Mouse (Mus musculus) embryonic facial prominence, embryonic 14.5 days (tissue): ENCODE results near the gene Kpna6. TPM values are rescaled to one million over a fixed set of nuclear protein-coding genes. Genes with fewer than 3 reads are reported as not detected.
A peak's percentile ranks its signal among the peaks of the same experiment; 100 is the strongest.

Source experiments
- ATAC-seq: fragments of 200-750 bp; cut with Nextera tagmentation; 2 replicates; pipeline ENCODE4 v1.8.0; 2017; ENCODE audit warnings: low read depth, moderate number of reproducible peaks, moderate TSS enrichment
- DNase-seq: peaks from one replicate; pipeline ENCODE4 v3.0.0-alpha.2; 2015; ENCODE audit warnings: low spot score
- H3K27ac ChIP-seq: fragments of 300-500 bp; sonication (generic); replicated peaks from 2 replicates; pipeline ENCODE4 v1.5.1; 2014; ENCODE audit warnings: low read depth, mild to moderate bottlenecking, low read length, moderate library complexity
- H3K27me3 ChIP-seq: fragments of 300-500 bp; sonication (generic); replicated peaks from 2 replicates; pipeline ENCODE4 v1.6.1; 2014; ENCODE audit warnings: low read length; ENCODE audit not compliant: control insufficient read depth, insufficient read depth
- H3K36me3 ChIP-seq: fragments of 300-500 bp; sonication (generic); 2 replicates; pipeline ENCODE4 v1.6.1; 2014; ENCODE audit warnings: low read length, mixed read lengths; ENCODE audit not compliant: control insufficient read depth, insufficient read depth
- H3K4me1 ChIP-seq: fragments of 300-500 bp; sonication (generic); 2 replicates; pipeline ENCODE4 v1.6.1; 2014; ENCODE audit warnings: antibody characterized with exemption, low read length; ENCODE audit not compliant: control insufficient read depth, insufficient read depth
- H3K4me2 ChIP-seq: fragments of 300-500 bp; sonication (generic); 2 replicates; pipeline ENCODE4 v1.6.1; 2014; ENCODE audit warnings: low read depth, mild to moderate bottlenecking, low read length, moderate library complexity, mixed read lengths
- H3K4me3 ChIP-seq: fragments of 300-500 bp; sonication (generic); 2 replicates; pipeline ENCODE4 v1.5.1; 2014; ENCODE audit warnings: low read depth, mild to moderate bottlenecking, low read length
- H3K9ac ChIP-seq: fragments of 300-500 bp; sonication (generic); 2 replicates; pipeline ENCODE4 v1.6.1; 2014; ENCODE audit warnings: low read depth, mild to moderate bottlenecking, low read length, moderate library complexity, mixed read lengths
- H3K9me3 ChIP-seq: fragments of 300-500 bp; sonication (generic); 2 replicates; pipeline ENCODE4 v1.6.1; 2016; ENCODE audit warnings: low read length; ENCODE audit not compliant: control insufficient read depth
- WGBS: fragments of 180-500 bp; shearing (Covaris S2); extraction: QIAGEN DNeasy Blood & Tissue Kit; methylation state at CpG from one replicate; pipeline ENCODE4 v1.1.7; 2014; 5-methylcytosine and 5-hydroxymethylcytosine counted together
- polyA plus RNA-seq: library from polyadenylated mRNA; unstranded; fragments of >200 nt; fragmentation: Nextera tagmentation; extraction: Ambion mirVana; gene quantifications from 2 replicates; pipeline ENCODE4 v1.2.1, GENCODE M21; 2014

Kpna6 gene
- polyA plus RNA-seq, 1 experiment from 2014 or later, result 14.8 TPM

DNA sequence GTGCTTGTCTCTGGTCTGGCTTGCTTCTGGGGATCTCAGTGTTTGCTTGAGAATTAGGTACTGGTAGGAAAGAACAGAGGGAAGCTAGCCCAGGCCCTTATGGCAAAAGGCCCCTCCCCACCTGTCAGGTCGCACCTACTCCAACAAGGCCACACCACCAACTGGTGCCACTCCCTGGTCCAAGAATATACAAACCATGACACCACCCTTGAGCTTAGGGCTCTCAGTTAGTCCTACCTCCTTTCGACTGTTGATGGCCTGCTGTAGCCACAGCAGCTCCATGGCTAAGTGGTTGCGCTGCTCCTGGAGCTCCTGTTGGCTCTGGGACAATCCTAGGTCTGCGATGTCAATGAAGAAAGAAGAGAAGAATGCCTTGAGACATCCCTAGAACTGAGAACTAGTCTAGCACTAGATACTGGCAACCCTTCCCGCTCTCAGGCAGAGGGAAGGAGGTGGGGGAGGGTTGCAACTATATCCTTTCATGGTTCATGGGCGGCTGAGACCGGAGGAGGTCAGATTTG, 55.4 kb downstream of the Kpna6 start:
- WGBS, result 90% methylated on average over 7 of the region's 7 CpGs
- H3K9ac ChIP-seq, result no peak overlapping the region
- H3K27ac ChIP-seq, result no peak overlapping the region
- peaks cover 23% of the 10 kb centered on the region for H3K36me3 ChIP-seq
- H3K4me2 ChIP-seq, result no peak overlapping the region
- peaks cover 5% of the 10 kb centered on the region; the same call in 1 of the 2 replicates for H3K4me1 ChIP-seq
- DNase-seq (no peak), ATAC-seq (no peak)
- no peak overlapping the region for H3K4me3 ChIP-seq
- H3K27me3 ChIP-seq, result no peaks in the 10 kb centered on the region
- no peaks in the 10 kb centered on the region for H3K9me3 ChIP-seq

DNA sequence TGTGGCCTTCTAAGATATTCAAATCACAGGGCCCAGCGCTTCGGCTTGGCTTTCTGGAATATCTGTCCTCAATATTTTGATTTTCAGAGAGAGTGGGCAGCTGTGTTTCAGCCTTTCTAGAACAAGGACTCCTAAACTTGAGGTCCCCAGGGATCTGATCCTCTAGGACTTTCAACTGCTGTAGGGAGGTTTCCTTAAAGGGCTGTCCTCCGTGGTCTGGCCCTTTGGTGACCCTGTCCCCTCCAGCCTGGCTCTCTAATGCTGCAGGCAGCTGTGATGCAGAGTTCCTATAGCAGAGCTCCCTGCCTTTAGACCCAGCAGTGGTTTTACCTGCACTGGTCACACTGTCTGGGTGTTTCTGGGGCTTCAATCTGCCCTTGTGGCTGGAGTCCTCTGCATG, 55.9 kb downstream of the Kpna6 start:
- H3K9ac ChIP-seq, result no peak overlapping the region
- no peak for ATAC-seq
- H3K4me2 ChIP-seq, result no peak overlapping the region
- no peaks in the 10 kb centered on the region for H3K9me3 ChIP-seq
- 87% methylated on average over 3 of the region's 3 CpGs for WGBS
- H3K4me3 ChIP-seq, result no peak overlapping the region
- no peak overlapping the region for H3K27ac ChIP-seq
- no peak for DNase-seq
- peaks cover 23% of the 10 kb centered on the region for H3K36me3 ChIP-seq
- peaks cover 5% of the 10 kb centered on the region; the same call in 1 of the 2 replicates for H3K4me1 ChIP-seq
- no peaks in the 10 kb centered on the region for H3K27me3 ChIP-seq

DNA sequence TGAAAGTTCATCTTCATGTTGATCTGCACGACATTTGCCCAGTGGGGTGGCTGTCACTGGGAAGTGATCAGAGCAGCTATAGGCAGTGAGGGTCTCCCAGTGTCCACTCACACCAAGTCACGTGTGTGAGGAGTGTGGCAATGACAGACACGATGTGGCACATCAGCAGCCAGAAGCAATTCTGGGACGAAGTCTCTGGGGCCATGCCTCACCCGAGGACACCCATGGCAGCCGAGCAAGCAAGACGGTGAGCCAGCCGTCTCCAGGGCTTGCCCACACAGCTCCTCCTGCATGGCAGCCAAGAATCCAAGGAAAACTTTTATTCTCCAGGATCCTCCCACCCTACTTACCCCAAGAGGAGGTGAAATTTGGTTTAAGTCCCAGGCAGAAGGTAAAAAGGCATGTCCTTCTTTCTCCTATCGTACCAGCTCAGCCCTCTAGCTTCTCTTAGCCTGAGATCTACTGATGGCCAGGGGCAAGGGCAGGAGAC, 56.7 kb downstream of the Kpna6 start:
- ATAC-seq (no peak), DNase-seq (no peak)
- Histone ChIP-seq H3K36me3 (peaks cover 23% of the 10 kb centered on the region), H3K27ac (no peak overlapping the region), H3K4me2 (no peak overlapping the region), H3K27me3 (no peaks in the 10 kb centered on the region), H3K9me3 (no peaks in the 10 kb centered on the region), H3K9ac (no peak overlapping the region), H3K4me1 (peaks cover 5% of the 10 kb centered on the region; the same call in 1 of the 2 replicates), H3K4me3 (no peak overlapping the region)
- 90% methylated on average over 9 of the region's 9 CpGs for WGBS

DNA sequence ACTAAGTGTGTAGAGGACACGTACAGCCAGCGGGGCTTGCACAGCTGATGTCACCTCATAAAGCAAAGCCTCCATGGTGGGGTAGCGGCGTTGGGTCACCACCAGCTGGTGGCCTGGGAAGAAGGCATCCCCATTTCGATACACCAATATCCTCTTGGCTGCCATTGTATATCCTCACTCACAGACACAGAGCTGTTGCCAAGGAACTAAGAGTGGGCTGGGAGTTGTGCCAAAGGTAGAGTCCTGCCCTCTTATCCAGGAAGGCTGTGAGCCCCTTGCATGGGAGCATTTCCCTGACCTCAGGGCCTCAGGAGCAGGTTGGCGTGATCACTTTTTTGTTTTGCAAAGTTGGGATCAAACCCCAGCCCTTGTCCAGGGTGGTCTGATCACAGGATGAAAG, 58.5 kb downstream of the Kpna6 start, which contains the start of gene Dcdc2b:
Dcdc2b (minus strand) TSS at position 165 of the 400 bp plus-strand sequence.
- DNase-seq (no peak), ATAC-seq (no peak)
- Histone ChIP-seq H3K27ac (no peak within 1 kb of the TSS), H3K4me1 (peaks cover 5% of the 10 kb centered on the region; the same call in 1 of the 2 replicates), H3K36me3 (peaks cover 23% of the 10 kb centered on the region), H3K9ac (no peak within 1 kb of the TSS), H3K4me3 (no peak within 1 kb of the TSS), H3K27me3 (no peaks in the 10 kb centered on the region), H3K9me3 (no peaks in the 10 kb centered on the region), H3K4me2 (no peak within 1 kb of the TSS)
- WGBS, result 83% methylated on average over 6 of the region's 6 CpGs

DNA sequence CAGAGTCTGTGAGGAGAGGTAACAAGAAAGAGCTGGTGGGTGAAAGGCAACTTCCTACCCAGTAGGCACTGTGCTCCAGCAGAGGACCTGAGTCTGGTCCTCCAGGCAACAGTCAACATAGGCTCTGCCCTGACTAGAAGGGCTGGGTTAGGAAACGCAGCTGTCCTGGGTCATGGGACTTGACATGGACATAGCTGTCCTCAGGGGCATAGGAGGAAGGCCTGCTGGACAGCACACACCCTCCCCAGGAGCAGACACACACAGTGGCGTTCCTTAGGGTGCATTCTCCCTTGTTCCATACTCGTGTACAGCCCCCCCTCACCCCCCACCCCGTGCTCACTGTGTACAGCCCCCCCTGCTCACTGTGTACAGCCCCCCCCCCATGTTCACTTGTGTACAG, 62.1 kb downstream of the Kpna6 start:
- no peaks in the 10 kb centered on the region for H3K9me3 ChIP-seq
- H3K27me3 ChIP-seq, result no peaks in the 10 kb centered on the region
- H3K4me1 ChIP-seq, result no peaks in the 10 kb centered on the region
- ATAC-seq (peak; percentile 16; the same call in 1 of the 2 replicates), DNase-seq (no peak)
- no peak overlapping the region for H3K4me2 ChIP-seq
- peaks cover 29% of the 10 kb centered on the region for H3K36me3 ChIP-seq
- no peak overlapping the region for H3K4me3 ChIP-seq
- WGBS, result 70% methylated on average over 4 of the region's 4 CpGs
- H3K9ac ChIP-seq, result no peak overlapping the region
- H3K27ac ChIP-seq, result no peak overlapping the region

DNA sequence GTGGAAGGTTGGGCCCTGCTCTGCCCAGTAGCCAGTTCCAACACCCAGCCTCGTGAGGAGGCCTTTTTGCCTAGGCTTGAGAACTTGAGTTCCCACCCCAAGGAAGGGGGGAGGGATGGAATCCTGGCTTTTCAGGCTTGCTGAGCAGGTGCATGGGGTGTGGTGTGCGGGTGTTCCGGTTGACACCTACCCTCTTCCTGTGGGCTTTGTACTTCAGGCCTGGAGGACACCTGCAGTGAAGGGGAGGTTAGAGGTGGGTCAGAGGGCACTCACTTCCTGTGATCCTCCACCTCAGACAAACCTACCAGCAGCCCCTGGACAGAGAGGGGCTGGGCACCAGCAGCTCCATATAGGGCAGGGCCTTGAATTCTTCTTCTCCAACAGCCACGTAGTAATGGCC, 62.5 kb downstream of the Kpna6 start:
- DNase-seq (no peak), ATAC-seq (no peak)
- Histone ChIP-seq H3K9me3 (no peaks in the 10 kb centered on the region), H3K27ac (no peak overlapping the region), H3K9ac (no peak overlapping the region), H3K27me3 (no peaks in the 10 kb centered on the region), H3K4me1 (no peaks in the 10 kb centered on the region), H3K36me3 (peaks cover 33% of the 10 kb centered on the region), H3K4me3 (no peak overlapping the region), H3K4me2 (no peak overlapping the region)
- 94% methylated on average over 4 of the region's 4 CpGs for WGBS

DNA sequence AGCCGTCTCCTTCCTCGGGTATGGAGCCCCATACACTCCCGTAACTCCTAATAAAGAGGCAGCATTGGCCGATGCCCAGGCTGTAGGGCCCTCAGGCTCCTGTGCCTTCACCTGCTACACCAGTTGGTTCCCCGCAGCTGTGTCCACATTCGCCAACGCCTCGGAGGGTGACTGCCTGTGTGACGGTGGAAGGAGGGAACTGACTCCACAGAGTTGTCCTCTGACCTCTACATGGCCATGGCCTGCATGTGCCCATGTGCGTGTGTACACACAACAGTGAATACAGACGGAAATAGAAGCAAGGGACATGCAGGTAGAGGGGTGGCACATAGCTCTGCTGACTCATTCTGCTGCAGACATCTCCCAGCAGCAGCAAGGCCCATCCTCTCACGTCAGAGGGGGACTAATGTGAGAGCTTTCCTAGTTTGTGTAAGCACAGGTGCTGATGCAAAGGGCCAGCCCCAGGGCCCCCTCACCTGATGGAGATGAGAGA, 63.4 kb downstream of the Kpna6 start:
- no peak; the same call in 1 of the 2 replicates for ATAC-seq
- 77% methylated on average over 12 of the region's 12 CpGs for WGBS

DNA sequence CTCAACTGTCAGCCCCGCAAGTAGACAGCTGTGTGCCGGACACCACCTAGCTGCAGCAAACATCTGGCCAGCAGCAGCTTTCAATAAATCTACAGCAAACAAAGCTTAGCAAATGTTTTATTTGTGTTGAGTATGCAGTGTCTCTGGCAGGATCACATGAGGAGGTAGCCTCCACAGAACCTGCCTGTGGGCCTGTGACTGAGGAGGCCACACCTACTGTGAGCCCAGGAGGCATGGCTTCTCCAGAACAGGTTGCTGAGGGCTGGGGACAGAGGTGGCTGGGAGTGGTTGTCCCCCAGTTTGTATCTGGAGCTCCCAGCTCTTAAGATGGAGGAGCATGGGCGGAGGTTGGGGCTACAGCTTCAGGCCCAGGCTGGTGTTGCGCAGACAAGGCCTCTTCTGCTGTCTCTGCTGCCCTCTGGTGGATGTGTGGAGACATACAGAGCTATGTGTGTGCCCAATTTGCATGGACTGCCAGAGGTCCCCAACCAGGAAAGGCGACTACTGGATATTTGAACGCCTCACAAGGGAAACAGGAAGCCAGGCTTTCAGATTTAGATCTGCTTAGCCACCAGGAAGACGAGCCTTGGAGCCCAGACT, 64.0 kb downstream of the Kpna6 start:
- no peaks in the 10 kb centered on the region for H3K4me1 ChIP-seq
- no peak overlapping the region for H3K4me3 ChIP-seq
- peak; percentile 90 for DNase-seq
- H3K27me3 ChIP-seq, result no peaks in the 10 kb centered on the region
- H3K27ac ChIP-seq, result no peak overlapping the region; the same call in 1 of the 2 replicates
- H3K9ac ChIP-seq, result peak overlapping the region; percentile 37; the same call in 1 of the 2 replicates
- no peak overlapping the region for H3K4me2 ChIP-seq
- ATAC-seq, result peak; percentile 90
- no peaks in the 10 kb centered on the region for H3K9me3 ChIP-seq
- peaks cover 44% of the 10 kb centered on the region for H3K36me3 ChIP-seq
- WGBS, result 31% methylated on average over 7 of the region's 7 CpGs

More for the DNA sequence above, 63.4 kb downstream of the Kpna6 start:
- Histone ChIP-seq H3K27ac (no peak overlapping the region), H3K4me3 (no peak overlapping the region), H3K27me3 (no peaks in the 10 kb centered on the region), H3K9me3 (no peaks in the 10 kb centered on the region), H3K36me3 (peaks cover 40% of the 10 kb centered on the region), H3K4me2 (no peak overlapping the region), H3K4me1 (no peaks in the 10 kb centered on the region), H3K9ac (no peak overlapping the region)
- no peak for DNase-seq
